Mouse (Mus musculus): ENCODE measurements around the gene Olfr1279.
"Not testable (repeated sequence)": the region's sequence is repeated elsewhere in the genome, so short reads cannot be mapped to it uniquely, and the experiment has no call there.

The Olfr1279 gene

DNA sequence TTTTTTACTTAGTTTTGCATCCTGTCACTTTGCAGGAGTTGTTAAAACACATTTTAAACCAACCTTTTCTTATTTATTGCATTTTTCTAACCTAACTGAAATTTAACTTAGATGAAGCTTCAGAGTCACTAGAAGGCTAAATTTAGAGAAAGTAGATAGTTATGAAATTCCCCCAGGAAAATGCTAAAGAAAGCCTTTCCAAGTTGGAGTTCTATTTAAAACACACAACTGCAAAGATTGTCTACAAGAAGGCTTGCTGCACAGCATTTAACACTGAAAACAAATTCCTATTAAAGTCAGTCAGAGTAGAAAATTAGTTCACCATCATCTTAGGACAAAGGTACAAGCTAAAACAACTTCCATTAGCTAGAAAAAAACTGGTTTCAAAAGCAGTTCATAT, at the start of gene Olfr1279:
Gene Olfr1279, plus strand, starts transcription at position 262 of the 400 bp plus-strand sequence.
- DNase-seq: no peak

DNA sequence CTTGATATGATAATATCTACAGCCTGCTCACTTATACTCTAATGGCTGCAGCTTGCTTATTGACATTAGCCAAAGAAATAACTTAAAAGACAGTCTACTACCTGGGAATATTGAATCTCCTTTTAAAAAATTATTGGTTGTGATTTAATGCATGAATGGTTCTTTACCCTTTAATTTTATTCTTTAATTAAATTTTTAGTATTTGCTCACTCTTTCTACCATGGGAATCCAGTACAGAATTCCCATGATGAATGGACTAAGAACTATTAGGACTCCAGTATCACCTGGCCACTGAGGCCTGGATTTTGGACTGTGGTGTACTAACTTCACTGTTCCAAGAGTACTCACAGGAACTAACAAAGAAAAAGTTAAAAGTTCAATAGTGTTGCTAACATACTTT, 46.2 kb upstream of the Olfr1279 start, which contains the start of gene Olfr1276:
Gene Olfr1276, plus strand, starts transcription at position 301 of the 400 bp plus-strand sequence.
- no peak for DNase-seq

DNA sequence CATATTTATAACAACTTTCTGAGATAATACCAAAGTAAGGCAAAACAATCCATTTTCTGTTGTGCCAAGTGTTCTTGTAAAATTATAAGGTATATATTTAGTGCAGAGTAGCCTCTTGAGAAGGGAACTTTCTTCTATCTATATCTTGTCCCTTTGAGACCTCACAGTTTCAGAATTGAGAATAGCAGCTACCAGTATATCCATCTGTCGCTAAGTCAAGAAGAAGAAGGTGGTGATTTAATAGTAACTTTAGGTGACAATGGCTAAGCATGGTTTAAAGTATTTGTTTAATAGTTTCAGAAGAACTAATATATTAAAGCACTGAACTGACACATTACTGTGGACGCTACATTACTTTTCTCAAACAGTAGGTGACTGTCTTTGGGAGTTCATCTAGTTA, 26.4 kb upstream of the Olfr1279 start, which contains the start of gene Olfr1277:
Gene Olfr1277, minus strand, starts transcription at position 101 of the 400 bp plus-strand sequence.
- DNase-seq: no peak

DNA sequence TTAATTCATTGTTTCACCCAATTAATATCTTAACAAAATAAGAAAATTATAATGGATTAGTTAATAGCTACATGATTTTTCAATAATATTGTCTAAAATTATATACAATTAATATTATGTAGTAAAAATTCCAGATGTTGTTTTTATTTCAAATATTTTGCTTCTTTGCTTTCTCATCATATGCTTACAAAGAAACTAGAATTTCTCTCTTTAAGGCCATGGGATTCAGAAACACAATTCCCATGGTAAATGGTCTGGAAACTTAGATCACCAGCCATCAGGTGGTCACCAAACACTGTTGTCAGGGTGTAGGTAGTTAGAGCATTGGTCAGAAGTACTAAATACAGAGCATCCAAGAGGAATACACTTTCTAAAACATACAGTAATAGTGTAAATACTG, 10.6 kb upstream of the Olfr1279 start, which contains the start of gene Olfr1278:
Gene Olfr1278, plus strand, starts transcription at position 301 of the 400 bp plus-strand sequence.
- DNase-seq: no peak

DNA sequence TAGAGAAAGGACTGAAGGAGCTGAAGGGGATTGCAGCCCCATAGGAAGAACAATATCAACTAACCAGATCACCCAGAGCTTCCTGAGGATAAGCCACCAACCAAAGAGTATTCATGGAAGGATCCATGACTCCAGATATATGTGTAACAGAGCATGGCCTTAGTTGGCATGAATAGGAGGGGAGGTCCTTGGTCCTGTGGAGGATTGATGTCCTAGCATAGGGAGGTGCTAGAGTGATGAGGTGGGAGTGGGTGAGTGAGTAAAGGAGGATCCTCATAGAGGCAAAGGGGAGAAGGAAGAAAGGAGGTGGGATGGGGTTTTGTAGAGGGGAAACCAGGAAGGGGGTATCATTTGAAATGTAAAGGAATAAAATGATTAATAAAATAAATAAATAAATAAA, 1.9 kb upstream of the Olfr1279 start:
- DNase-seq: no peak

DNA sequence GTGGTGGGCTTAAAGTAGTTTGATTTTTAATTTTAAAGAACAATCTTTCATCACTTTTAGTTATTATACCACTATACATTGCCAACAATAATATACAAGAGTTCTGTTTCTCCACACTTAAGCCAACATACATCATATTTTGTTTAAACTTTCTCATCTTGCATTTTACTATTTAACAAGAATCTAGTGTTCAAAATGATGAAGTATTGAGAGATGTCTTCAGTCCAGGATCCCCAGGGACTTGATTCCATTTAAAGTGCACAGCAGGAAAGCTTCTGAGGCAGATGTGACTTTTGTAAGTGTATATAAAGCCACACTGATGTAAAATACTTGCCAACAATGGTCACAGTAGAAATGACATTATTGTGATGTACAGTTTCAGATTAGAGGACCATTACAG, 13.3 kb downstream of the Olfr1279 start, which contains the start of gene Olfr1280:
Gene Olfr1280, plus strand, starts transcription at position 301 of the 400 bp plus-strand sequence.
- DNase-seq: no peak

DNA sequence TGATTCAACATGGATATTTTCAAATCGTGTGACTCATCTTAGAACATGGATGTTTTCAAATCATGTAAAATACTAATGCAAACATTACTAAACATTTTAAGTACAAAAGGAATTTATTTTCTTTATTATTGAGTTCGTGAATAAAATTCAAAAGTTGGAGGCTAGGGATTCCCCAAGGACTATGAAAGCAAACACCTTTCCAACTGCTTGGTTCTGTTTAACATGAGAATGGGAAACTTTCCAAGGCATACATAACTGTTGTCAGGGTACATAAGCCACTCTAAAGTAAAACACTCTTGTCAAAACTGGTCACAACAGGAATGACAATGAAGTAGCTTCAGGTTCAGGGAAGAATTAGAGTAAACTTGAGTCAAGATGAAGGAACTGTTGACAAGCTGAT, 25.8 kb downstream of the Olfr1279 start, which contains the start of gene Olfr1281:
Gene Olfr1281, plus strand, starts transcription at position 301 of the 400 bp plus-strand sequence.
- no peak for DNase-seq

DNA sequence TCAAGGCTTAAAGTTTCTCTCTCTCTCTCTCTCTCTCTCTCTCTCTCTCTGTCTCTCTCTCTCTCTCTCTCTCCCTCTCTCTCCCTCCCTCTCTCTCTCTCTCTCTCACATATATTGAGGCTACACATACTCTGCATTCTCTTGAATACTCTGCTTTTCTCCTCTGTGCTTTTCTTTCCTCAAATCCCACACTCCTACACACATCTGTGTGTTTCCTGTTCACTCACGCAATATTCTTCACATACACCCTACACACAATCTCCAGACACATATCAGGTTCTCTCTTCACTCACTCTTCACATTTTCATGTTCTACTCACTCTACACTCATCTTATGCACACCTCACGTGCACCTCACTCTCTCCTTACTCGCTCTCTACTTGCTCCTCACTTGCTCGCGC, 33.3 kb downstream of the Olfr1279 start:
- not testable (repeated sequence) for DNase-seq

DNA sequence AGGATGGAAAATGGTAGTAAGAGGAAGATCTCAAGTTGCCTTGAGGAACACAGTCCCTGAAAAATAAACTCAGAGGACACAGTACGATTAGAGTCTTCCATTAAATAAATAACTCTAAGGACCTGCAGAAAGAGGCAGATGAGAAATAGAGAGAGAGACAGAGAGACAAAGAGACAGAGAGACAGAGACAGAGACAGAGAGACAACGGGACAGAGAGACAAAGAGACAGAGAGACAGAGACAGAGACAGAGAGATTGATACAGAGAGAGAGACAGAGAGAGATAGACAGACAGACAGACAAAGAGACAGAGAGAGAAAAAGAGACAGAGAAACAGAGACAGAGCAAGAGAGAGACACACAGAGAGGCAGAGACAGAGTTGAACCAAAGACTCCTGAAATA, 35.5 kb downstream of the Olfr1279 start, which contains the start of gene Olfr1282:
Gene Olfr1282, minus strand, starts transcription at position 101 of the 400 bp plus-strand sequence.
- DNase-seq: no peak
